Mouse (Mus musculus) cerebellum, adult 2 months (tissue): ENCODE measurements around the gene 1700028K03Rik.

Experiments
- CTCF ChIP-seq: fragments of 200-500 bp; IDR thresholded peaks from 2 replicates; pipeline ENCODE4 v1.5.1; 2011; ENCODE audit warnings: low read depth, mild to moderate bottlenecking, control low read depth, low read length, moderate library complexity, borderline replicate concordance; ENCODE audit not compliant: insufficient read depth
- POLR2A ChIP-seq: fragments of 200-500 bp; IDR thresholded peaks from 2 replicates; pipeline ENCODE4 v1.6.1; 2011; ENCODE audit warnings: low read length, control low read depth, borderline replicate concordance; ENCODE audit not compliant: insufficient read depth

- TF ChIP-seq POLR2A (no peak), CTCF (no peak)
Measured at GRCm38 (mm10) chr5:107491036-107491435, 43.5 kb upstream of the 1700028K03Rik start.
